Mouse (Mus musculus): ENCODE data around the gene Efna5.
A peak's percentile ranks its signal among the peaks of the same experiment; 100 is the strongest.

Efna5 gene

DNA sequence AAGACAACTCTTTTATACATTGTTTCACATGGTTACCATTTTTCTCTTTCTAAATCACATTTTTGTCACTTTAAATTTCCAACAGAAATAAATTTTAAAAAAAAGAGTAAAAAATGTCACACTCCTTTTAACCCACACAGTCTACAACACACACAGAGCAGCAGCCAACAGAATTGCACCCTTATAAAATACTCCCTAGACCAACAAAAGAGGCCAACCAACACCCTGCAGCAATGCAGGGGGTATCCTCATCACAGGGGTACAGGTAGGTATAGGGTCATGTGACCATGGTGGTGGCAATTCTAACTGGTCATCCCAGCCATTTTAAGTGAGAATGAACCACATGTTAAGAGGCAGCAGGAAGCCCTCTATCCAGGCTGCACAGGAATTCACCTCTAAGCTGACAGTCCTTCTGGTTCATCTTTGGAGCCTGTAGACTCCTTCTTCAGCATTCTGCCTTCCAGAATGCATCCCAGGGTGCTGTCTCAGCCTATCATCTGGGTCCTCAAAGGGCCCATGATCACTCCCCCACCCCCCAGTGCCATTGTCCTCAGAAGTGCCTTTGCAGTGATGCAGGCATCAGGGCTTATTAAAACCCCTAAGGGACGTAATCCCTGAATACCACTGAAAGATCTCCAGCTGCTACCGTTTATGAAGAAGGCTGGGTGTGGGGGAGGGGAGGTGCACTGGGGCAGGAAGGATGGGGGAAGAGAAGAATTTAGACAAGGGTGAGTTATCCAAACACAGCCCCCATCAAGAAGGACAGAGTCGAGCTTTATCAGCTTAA lies 28.1 kb downstream of the Efna5 start:
- no peak for DNase-seq

DNA sequence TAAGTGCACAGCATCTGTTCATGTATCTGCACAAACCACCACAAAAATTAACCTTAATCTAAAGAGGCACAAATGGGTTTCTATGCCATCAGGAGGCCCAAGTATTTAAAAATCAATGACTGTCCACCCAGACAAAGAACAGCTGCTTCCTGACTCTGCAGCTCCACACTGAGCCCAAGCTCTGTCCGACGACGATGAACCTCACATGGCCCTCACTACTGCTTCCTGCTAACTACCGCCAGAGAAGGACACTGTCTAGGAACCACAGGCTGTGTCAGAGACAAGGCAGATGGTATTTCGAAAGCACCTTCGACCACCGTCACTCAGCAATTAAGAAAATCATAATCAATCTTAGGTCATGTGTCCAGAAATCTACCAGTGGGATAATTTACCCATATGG lies 29.8 kb downstream of the Efna5 start:
- no peak for DNase-seq

- DNase-seq, result no peak
These were observed 30.5 kb downstream of the Efna5 start for GRCm38 (mm10) chr17:62850603-62851002.

DNA sequence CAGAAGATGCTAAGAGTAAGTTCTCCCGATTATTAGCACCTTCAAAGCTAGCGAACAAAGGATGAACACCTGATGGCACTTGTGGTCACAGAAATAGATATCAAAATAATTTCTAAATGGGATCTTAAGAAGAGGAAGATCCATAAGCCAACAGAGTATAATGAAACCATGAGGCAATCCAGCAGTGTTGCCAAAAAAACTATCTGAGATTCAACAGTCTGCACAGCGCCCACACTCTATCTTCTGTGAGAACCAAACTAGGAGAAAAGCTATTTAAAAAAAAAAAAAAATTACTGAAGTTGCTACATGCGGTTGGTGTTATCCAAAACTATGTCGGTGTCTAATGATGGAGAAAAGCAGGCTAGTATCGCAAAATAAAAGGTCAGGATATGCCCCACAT lies 31.4 kb downstream of the Efna5 start:
- no peak for DNase-seq

DNA sequence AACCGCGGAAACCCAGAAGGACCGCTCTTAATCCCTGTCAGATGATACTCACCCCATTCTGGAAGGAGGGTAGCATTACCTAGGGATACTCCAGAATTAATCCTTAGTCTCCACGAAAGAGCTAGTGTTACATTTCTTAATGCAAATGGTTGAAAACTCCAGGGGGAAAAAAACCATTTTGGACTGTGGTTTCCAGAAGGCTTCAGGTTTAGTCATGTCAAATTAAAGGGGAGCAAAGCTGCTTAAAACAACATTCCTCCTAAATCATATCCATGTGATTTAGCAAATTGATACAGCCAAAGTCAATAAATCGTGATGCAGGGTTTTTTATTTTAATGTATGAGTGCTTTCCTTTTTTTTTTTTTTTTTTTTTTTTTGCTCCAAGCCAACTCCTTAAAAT lies 35.5 kb downstream of the Efna5 start:
- no peak for DNase-seq

- DNase-seq, result no peak
These were observed 36.8 kb downstream of the Efna5 start for GRCm38 (mm10) chr17:62844329-62844728.

DNA sequence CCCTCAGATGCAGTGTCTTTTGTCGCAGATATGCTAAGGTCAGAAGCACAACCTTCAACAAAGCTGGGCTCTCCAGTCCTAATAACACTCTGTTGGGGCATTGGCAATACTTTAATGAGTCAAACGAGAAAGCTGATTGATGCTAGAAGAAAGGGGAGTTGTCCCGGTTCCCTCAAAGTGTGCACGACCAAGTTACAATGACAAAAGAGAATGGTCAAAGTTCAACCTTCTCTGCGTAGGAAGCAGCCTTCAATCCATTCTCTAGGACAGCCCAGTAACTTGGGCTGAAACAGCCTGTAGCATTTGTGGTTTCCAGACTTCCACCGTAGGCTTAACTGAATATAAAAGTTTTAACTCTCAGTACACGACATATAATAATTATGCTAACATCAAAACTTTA lies 43.8 kb downstream of the Efna5 start:
- DNase-seq, result no peak

GRCm38 (mm10) chr17:62836598-62837106 lies 44.5 kb downstream of the Efna5 start:
- no peak for DNase-seq

DNA sequence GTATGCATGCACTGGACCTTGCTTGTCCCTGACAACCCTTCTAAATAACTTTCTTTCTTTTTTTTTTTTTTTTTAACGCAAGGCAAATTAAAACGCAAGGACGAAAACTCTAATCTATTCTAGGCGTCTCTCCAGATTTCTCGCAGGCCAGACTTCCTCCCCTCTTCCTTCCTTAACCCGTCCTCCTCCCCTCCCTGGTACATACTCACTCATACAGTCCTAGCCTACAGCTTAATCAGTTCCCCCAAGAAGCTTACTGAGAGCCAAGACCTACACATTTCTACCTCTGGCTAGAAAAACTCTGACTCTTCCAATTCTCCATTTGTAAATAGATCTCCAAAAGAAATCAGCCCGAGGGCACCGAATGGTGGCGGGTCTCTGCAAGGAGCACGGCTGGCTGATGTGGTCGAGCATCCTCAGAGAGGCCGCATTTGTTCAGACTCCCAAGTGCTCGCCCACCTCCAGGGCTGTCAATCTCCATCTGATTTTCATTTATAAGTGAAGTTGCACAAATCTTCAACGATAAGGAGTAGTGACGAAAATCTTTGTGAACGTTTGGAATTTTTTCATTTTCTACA lies 48.5 kb downstream of the Efna5 start:
- no peak for DNase-seq

DNA sequence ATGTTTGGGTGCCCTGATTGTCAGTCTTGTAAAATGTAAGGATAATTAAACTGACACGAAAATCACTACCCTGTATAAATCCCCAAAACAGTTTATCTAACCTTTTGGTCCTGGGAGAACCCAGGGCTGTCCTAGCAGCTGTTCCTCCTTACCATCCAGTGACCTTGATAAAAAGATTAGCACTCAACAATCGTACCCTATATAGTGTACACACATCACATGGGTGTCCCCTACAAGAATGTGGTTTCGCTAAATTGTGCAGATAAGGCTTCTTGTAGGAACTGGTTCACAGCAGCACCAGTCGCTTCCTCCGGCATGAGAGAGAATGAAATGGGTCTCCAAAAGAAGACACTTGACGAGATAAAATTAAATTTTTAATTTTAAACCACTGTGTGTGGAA lies 53.6 kb downstream of the Efna5 start:
- DNase-seq, result no peak

DNA sequence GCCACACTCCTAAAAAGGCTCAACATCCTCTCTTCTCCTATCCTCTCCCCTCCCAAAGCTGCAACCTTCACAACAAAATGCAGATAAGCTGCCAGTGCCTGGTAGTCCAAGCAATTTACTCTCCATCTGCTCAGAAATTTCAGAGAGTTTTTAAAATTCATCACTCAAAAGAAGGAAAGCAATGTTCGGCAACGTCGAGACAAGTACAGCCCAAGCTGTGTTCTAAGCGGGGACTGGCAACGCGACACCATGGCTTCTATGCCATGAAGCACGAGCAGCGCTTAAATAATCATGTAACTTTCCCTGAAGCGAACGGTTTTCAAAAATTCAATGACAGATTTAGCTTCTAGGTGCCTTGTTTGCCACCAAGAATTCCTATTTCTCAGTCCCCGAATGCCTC lies 59.9 kb downstream of the Efna5 start:
- DNase-seq, result no peak

DNA sequence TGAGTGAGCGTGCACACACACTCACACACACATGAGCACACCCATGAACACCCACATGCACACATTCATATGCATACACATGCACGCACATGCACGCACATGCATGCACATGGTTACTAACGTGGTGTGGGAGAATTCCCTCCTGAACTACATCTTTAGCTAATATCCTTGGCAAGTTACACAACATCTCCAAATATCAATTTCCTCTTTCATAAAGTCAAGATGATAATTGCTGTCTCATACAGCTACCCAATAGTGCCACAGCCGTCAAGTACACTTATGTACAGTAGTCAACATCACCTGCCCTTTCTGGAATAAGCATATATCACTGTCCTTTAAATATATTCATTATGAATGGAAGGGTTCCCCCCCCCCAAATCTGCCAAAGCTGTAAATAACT lies 61.2 kb downstream of the Efna5 start:
- DNase-seq, result no peak

GRCm38 (mm10) chr17:62818821-62819220 lies 62.3 kb downstream of the Efna5 start:
- peak; percentile 40 to 61 for DNase-seq

- peak; percentile 6 to 17 for DNase-seq
These were observed 62.8 kb downstream of the Efna5 start for GRCm38 (mm10) chr17:62818337-62818736.

GRCm38 (mm10) chr17:62816879-62817278 lies 64.2 kb downstream of the Efna5 start:
- DNase-seq, result no peak

GRCm38 (mm10) chr17:62813461-62813860 lies 67.7 kb downstream of the Efna5 start:
- DNase-seq, result no peak

- DNase-seq, result no peak
These were observed 73.2 kb downstream of the Efna5 start for GRCm38 (mm10) chr17:62807891-62808290.

DNA sequence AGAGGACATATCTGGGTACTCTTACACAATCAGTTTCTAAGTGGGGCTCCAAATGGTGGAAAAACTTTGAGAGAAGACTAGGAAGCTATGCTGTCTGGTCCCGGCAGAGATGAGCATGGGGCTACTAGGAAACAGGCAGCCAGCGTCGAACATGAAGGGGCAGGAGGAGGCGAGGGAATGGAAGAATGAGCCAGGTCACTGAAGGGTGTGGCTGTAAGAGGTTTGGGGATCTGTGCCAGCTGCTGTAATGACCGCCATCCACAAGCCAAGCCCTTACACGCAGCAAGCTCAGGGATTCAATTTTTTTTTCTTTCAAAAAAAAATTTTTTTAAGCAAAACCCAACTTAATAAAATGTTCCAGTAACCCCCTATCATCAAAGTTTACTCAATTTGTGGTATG lies 74.5 kb downstream of the Efna5 start:
- DNase-seq, result no peak

GRCm38 (mm10) chr17:62802748-62803147 lies 78.4 kb downstream of the Efna5 start:
- no peak for DNase-seq

DNA sequence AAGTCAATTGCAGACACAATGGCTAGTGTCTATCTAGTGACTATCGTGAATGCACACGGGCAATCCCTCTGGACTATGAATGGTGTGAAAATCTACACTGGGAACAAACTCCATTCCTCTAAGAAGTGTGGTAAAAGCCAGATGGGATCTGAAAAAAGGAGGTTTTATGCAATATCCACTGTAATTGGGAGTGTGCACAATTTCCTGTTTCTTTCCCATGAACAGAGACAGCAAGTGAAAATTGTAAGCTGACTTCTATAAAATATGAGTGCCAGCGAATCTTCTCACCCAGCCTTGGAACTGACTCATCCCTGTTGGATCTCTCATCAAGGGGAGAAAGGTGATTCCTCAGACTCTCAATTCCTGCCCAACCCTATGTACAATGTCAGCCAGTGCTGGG lies 83.8 kb downstream of the Efna5 start:
- DNase-seq, result no peak

GRCm38 (mm10) chr17:62789291-62790290 lies 91.5 kb downstream of the Efna5 start:
- DNase-seq, result no peak

DNA sequence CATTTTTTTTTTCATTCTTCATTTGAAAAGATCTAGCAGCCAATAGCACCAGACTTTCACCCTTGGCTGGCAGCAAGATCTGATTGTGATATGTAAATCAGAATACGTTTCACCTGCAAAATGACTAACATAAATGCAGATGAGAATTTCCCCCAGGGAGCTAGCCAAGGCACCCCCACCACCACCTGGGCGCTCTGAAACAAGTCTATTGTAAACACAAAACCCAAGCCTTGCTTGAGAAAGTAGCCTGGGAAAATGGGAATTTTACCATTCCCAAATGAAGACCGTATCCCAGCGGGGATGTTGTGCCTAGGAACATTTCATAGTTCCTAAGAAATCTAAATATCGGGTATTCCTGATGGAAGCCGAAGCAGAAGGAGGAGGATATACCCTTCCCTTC lies 92.3 kb downstream of the Efna5 start:
- no peak for DNase-seq

DNA sequence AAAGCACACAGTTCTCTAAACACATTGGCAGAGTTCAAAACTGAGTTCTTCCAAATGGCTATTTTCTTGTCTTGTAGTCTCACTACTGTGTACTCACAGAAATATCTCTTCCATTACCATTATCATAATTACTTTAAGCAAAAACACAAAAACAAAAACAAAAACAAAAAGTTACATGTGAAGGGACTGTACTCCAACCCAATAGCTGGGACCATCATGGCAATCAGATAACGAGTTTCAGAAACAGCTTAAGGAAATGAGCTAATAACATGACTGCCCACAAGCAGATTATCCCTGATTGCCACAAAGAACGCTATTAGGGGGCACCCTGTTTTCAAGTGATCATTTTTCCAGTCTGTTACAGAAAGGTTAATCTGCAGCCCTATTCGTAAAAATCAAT lies 93.3 kb downstream of the Efna5 start:
- no peak for DNase-seq

- no peak for DNase-seq
These were observed 94.6 kb downstream of the Efna5 start for GRCm38 (mm10) chr17:62786602-62786907.

Measured in thymus, postnatal 36 days (tissue).